Mouse (Mus musculus): ENCODE results near the gene Stmn1. TPM values are rescaled to one million over a fixed set of nuclear protein-coding genes. Genes with fewer than 3 reads are reported as not detected.

Gene Stmn1
- polyA plus RNA-seq, 1 experiment from 2014 or later = 380 TPM

DNA sequence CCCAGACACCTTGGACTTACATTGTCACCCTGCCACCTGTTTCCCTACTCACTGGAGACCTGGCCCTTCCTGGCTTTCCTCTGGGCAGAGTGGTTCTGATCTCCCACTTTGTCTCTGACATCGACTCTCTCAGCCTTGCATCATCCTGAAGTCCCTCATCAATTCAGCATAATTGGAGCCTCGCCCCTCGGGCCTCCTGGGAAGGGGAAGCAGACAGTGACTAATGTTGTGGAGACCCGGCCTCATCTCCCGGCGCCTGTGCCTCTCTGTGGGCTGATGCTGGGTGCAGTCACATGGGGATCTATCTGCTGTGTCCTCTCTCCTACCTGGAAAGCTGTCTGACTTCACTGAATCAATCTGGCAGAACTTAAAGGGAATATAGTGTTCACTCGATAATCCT lies 31.9 kb upstream of the Stmn1 start:
- Histone ChIP-seq H3K27me3 (ENCODE audit: control insufficient read depth, insufficient read depth, low read length) (no peaks in the 10 kb centered on the region), H3K4me3 (ENCODE audit: low read depth, low read length) (no peak overlapping the region), H3K9me3 (ENCODE audit: control insufficient read depth, low read length) (no peaks in the 10 kb centered on the region), H3K4me2 (replicated peaks; ENCODE audit: low read depth) (no peak overlapping the region), H3K36me3 (ENCODE audit: control insufficient read depth, insufficient read depth, low read length) (no peaks in the 10 kb centered on the region), H3K4me1 (replicated peaks; ENCODE audit: control insufficient read depth, insufficient read depth) (no peaks in the 10 kb centered on the region), H3K27ac (replicated peaks) (no peak overlapping the region), H3K9ac (ENCODE audit: low read length) (no peak overlapping the region)
- ATAC-seq (ENCODE audit: low FRiP score, low TSS enrichment) (no peak), DNase-seq (ENCODE audit: low spot score) (no peak)
- no peak for TF ChIP-seq EP300 (optimal IDR thresholded peaks at IDR 0.05)
- TF ChIP-seq CTCF (IDR thresholded peaks at IDR 0.05; ENCODE audit: low read depth) = no peak
- 34% methylated on average over 7 of the region's 7 CpGs for WGBS

GRCm38 (mm10) chr4:134436659-134437058 lies 31.5 kb upstream of the Stmn1 start:
- Histone ChIP-seq H3K4me2 (replicated peaks; ENCODE audit: low read depth) (no peak overlapping the region), H3K27me3 (ENCODE audit: control insufficient read depth, insufficient read depth, low read length) (no peaks in the 10 kb centered on the region), H3K4me3 (ENCODE audit: low read depth, low read length) (no peak overlapping the region), H3K36me3 (ENCODE audit: control insufficient read depth, insufficient read depth, low read length) (no peaks in the 10 kb centered on the region), H3K9ac (ENCODE audit: low read length) (no peak overlapping the region), H3K4me1 (replicated peaks; ENCODE audit: control insufficient read depth, insufficient read depth) (no peaks in the 10 kb centered on the region), H3K27ac (replicated peaks) (no peak overlapping the region), H3K9me3 (ENCODE audit: control insufficient read depth, low read length) (no peaks in the 10 kb centered on the region)
- DNase-seq (ENCODE audit: low spot score) (no peak), ATAC-seq (ENCODE audit: low FRiP score, low TSS enrichment) (no peak)
- WGBS = 65% methylated on average over 10 of the region's 10 CpGs
- TF ChIP-seq EP300 (optimal IDR thresholded peaks at IDR 0.05) (no peak), CTCF (IDR thresholded peaks at IDR 0.05; ENCODE audit: low read depth) (no peak)

DNA sequence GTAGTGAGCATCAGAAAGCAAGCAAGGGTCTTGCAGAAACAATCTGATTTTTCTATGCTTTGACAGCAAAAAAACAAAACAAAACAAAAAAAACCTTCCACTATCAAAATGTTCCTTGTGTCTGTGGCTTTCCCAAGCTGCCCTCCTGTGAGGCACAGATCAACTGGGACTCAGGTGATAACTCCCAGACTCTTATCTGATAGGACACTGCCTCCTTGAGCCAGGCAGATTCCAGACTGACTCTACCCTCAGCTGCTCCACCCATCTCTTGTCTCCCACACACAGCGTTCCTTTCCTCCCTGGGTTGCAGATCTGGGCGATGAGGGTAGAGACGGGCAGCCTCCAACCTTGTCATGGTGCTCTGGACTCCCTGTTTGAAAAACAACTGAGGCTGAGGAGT lies 29.0 kb upstream of the Stmn1 start:
- H3K4me1 ChIP-seq (replicated peaks; ENCODE audit: control insufficient read depth, insufficient read depth) = no peaks in the 10 kb centered on the region
- no peak for TF ChIP-seq EP300 (optimal IDR thresholded peaks at IDR 0.05)
- no peak for TF ChIP-seq CTCF (IDR thresholded peaks at IDR 0.05; ENCODE audit: low read depth)
- no peaks in the 10 kb centered on the region for H3K9me3 ChIP-seq (ENCODE audit: control insufficient read depth, low read length)
- DNase-seq (ENCODE audit: low spot score) = no peak
- H3K4me2 ChIP-seq (replicated peaks; ENCODE audit: low read depth) = no peak overlapping the region
- H3K9ac ChIP-seq (ENCODE audit: low read length) = no peak overlapping the region
- H3K27me3 ChIP-seq (ENCODE audit: control insufficient read depth, insufficient read depth, low read length) = no peaks in the 10 kb centered on the region
- whole genome bisulfite sequencing = 53% methylated on average over 3 of the region's 3 CpGs
- no peak overlapping the region for H3K27ac ChIP-seq (replicated peaks)
- H3K4me3 ChIP-seq (ENCODE audit: low read depth, low read length) = no peak overlapping the region
- H3K36me3 ChIP-seq (ENCODE audit: control insufficient read depth, insufficient read depth, low read length) = no peaks in the 10 kb centered on the region
- no peak for ATAC-seq (ENCODE audit: low FRiP score, low TSS enrichment)

DNA sequence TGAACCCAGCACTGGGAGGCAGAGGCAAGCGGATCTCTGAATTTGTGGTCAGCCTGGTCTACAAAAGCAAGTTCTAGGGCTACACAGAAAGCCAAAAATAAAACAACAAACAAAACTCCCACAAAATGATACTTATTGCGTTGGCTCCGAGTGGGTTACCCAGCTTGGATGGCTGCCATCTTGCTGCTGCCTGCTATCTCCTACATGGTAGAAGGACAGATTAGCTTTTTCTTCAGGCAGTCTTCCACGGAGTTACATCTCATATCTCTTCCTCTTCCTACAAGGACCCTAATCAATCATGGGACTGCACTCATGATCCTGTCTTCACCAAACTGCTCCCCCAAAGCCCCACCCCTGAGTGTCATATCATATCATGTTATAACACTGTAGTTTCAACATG lies 28.2 kb upstream of the Stmn1 start:
- WGBS = 72% methylated on average over 4 of the region's 4 CpGs
- DNase-seq (ENCODE audit: low spot score) = no peak
- no peak for TF ChIP-seq EP300 (optimal IDR thresholded peaks at IDR 0.05)
- TF ChIP-seq CTCF (IDR thresholded peaks at IDR 0.05; ENCODE audit: low read depth) = no peak

DNA sequence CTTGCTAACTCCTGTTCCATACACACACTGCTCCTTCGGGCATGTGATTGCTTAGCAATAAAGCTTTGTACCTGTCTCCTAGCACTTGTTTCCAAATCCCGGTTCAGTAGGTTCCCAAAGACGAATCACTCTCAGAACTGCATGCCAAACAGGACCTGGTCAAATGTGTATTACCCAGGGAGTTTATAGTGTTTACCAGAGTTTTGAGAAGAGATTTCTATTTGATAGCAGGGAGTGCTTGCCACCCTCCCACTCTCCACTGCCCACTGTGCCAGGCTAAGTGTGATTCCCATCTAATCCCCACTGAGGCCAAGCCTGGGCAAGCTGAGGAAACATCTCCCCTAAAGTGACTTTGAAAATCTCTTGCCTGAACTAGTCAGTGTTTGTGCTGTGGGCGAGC lies 25.9 kb upstream of the Stmn1 start:
- Histone ChIP-seq H3K4me1 (replicated peaks; ENCODE audit: control insufficient read depth, insufficient read depth) (no peaks in the 10 kb centered on the region), H3K36me3 (ENCODE audit: control insufficient read depth, insufficient read depth, low read length) (no peaks in the 10 kb centered on the region), H3K4me2 (replicated peaks; ENCODE audit: low read depth) (no peak overlapping the region), H3K27ac (replicated peaks) (no peak overlapping the region), H3K9ac (ENCODE audit: low read length) (no peak overlapping the region), H3K27me3 (ENCODE audit: control insufficient read depth, insufficient read depth, low read length) (no peaks in the 10 kb centered on the region), H3K9me3 (ENCODE audit: control insufficient read depth, low read length) (no peaks in the 10 kb centered on the region), H3K4me3 (ENCODE audit: low read depth, low read length) (no peak overlapping the region)
- DNase-seq (ENCODE audit: low spot score) = no peak
- no peak for ATAC-seq (ENCODE audit: low FRiP score, low TSS enrichment)
- WGBS = 63% methylated on average over 4 of the region's 4 CpGs
- no peak for TF ChIP-seq CTCF (IDR thresholded peaks at IDR 0.05; ENCODE audit: low read depth)

More for the DNA sequence above, 28.2 kb upstream of the Stmn1 start:
- Histone ChIP-seq H3K4me3 (ENCODE audit: low read depth, low read length) (no peak overlapping the region), H3K9ac (ENCODE audit: low read length) (no peak overlapping the region), H3K27ac (replicated peaks) (no peak overlapping the region), H3K4me1 (replicated peaks; ENCODE audit: control insufficient read depth, insufficient read depth) (no peaks in the 10 kb centered on the region), H3K36me3 (ENCODE audit: control insufficient read depth, insufficient read depth, low read length) (no peaks in the 10 kb centered on the region), H3K4me2 (replicated peaks; ENCODE audit: low read depth) (no peak overlapping the region), H3K9me3 (ENCODE audit: control insufficient read depth, low read length) (no peaks in the 10 kb centered on the region), H3K27me3 (ENCODE audit: control insufficient read depth, insufficient read depth, low read length) (no peaks in the 10 kb centered on the region)
- ATAC-seq (ENCODE audit: low FRiP score, low TSS enrichment) = no peak

DNA sequence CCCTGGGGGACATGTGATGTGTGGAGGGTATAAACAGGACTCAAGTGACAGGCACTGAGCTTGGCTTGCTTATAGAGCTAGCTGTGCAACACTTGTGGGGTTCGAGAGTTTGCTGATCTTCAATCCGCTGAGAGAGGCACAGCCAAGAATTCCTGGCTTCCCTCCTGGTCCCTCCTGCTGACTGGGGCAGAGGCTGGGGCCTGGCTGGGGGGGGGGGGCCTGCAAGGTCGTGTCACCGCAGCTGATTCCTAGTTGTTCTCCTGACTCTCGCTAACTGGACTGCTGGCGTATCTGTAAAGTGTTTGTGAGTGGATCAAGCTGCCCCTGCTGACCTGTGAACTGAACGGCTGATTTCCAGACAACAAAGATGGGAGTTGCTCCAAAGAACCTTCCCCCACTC lies 24.5 kb upstream of the Stmn1 start:
- ATAC-seq (ENCODE audit: low FRiP score, low TSS enrichment) (no peak), DNase-seq (ENCODE audit: low spot score) (no peak)
- H3K36me3 ChIP-seq (ENCODE audit: control insufficient read depth, insufficient read depth, low read length) = no peaks in the 10 kb centered on the region
- no peak for TF ChIP-seq CTCF (IDR thresholded peaks at IDR 0.05; ENCODE audit: low read depth)
- TF ChIP-seq EP300 (optimal IDR thresholded peaks at IDR 0.05) = no peak
- H3K27me3 ChIP-seq (ENCODE audit: control insufficient read depth, insufficient read depth, low read length) = no peaks in the 10 kb centered on the region
- no peaks in the 10 kb centered on the region for H3K4me1 ChIP-seq (replicated peaks; ENCODE audit: control insufficient read depth, insufficient read depth)
- 43% methylated on average over 7 of the region's 7 CpGs for WGBS
- no peak overlapping the region for H3K27ac ChIP-seq (replicated peaks)
- no peaks in the 10 kb centered on the region for H3K9me3 ChIP-seq (ENCODE audit: control insufficient read depth, low read length)
- no peak overlapping the region for H3K9ac ChIP-seq (ENCODE audit: low read length)
- no peak overlapping the region for H3K4me2 ChIP-seq (replicated peaks; ENCODE audit: low read depth)
- H3K4me3 ChIP-seq (ENCODE audit: low read depth, low read length) = no peak overlapping the region
